Mouse (Mus musculus): ENCODE data around the gene Hoxa10.

The Hoxa10 gene

DNA sequence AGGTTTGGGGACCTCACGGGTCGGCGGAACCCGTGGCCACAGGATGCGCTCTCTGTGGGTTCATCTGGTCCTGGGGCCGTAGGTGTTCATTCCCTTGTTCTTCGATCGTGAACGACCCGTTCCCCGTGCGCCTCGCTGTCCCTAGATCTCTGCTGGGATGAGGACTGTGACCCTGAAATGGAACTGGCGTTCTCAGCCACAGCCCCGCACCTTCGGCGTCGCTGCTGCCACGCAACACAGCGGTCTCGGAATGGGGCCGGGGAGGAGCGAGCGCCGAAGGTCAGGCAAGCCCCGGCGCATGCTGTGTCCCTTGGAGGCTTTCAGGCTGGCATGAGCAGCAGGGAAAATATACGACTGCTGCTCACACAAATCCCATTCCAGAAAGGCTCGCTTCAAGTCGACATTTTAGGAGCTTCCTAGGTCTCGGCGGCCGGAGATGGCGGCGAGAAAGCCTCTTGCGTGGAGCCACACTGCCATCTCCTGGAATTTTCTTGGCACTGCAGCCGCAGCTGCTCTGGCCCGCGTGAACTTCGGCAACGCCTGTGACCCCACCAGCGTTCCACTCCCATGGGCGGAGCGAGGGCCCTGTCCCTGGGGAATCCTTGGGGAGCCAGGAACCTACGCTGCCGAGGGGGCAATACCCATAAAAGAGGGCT lies 19.2 kb downstream of the Hoxa10 start, which contains the start of gene Hoxa7:
TSS of gene Hoxa7 (minus strand) at position 518 of the 656 bp plus-strand sequence.
- ATAC-seq (ENCODE audit: insufficient number of reproducible peaks, low FRiP score, low TSS enrichment), result peak; percentile 68

DNA sequence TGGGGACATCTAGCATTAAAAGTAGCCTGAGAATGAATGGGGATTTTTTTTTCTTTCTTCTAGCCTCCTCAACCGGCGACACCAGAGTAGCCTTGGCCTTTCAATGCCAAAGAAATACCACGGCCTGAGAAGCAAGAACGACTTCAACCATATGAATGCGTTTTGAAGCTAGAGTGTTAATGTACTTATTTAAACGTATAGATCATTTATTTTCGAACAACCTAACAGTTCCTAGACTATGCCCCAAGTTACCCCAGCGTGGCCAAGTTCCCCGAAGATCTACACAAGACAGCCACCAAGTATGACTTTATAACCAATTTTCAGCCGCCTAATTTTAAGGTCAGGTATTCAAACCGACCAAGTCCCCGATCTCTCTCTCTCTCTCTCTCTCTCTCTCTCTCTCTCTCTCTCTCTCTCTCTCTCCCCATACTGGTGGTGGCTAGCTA lies 19.8 kb downstream of the Hoxa10 start:
- no peak for ATAC-seq (ENCODE audit: insufficient number of reproducible peaks, low FRiP score, low TSS enrichment)

DNA sequence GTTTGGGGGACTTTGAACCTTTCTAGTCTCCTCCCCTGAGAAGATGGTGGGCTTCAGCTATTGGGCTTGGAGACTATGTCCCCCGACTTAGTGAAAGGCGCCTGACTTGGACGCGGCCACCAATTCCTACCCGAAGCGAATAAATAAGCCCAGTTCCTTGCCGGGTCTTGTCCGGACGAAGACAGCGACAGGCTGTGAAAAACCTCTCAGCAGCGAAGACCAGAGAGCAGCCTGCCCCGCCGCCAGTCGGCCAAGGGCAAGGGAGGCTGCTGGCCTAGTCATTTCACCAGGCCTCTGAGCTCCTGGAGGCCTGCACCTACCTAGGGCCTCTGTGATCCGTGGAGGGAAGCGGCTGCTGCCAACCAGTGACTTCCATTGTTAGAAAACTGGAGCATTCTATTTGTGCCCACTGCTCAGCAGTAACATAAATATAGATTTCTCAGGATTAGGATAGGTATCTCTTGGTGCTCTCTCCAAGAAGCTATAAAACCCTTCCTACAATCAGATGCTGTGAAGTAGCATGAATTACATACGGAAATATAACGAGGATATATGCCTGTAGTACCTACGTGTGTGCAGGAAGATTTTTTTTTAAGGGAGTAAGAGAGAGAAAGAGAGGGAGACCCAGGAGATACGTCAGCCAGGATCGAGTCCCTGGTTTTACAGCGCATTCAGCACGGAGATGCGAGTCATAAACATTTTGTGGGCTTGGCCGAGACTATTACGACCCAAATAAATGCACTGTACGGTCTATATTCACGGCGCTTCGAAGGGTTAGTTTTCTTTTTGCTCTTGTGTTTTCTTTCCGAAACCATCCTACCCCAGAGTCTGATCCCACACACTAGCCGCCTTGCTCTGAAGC lies 20.4 kb downstream of the Hoxa10 start:
- no peak for ATAC-seq (ENCODE audit: insufficient number of reproducible peaks, low FRiP score, low TSS enrichment)

DNA sequence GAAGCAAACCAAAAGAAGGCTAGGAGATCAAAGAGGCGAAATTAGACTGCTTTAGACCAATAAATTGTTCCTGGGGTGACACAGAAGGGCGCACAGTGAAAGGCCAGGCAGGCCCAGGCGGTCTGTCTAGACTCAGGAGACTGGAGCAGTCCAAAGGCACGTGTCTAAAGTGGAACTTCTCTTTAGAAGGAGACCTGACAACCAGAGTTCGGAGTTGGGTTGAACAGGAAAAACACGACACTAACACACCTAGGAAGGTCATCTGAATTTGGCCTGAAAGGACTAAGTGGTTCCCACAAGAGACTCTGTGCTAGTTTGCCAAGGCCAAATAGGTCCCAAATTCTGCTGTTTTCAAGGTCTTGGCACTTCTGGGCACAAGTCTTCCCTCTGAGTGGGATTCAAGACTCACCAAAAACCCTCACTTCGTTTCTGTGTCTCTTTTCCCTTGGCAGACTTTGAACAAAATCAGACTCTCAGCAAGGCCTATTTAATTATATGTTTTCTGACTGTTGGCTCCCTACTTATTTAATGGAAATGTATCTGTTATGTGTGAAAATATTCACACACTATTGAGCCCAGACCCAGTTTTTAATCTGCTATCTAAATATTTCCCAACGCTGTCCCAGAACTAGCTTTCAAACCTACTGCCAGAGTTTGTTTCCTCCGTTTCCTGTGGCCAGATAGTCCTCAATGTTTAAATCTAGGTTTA lies 21.3 kb downstream of the Hoxa10 start:
- ATAC-seq (ENCODE audit: insufficient number of reproducible peaks, low FRiP score, low TSS enrichment), result no peak

DNA sequence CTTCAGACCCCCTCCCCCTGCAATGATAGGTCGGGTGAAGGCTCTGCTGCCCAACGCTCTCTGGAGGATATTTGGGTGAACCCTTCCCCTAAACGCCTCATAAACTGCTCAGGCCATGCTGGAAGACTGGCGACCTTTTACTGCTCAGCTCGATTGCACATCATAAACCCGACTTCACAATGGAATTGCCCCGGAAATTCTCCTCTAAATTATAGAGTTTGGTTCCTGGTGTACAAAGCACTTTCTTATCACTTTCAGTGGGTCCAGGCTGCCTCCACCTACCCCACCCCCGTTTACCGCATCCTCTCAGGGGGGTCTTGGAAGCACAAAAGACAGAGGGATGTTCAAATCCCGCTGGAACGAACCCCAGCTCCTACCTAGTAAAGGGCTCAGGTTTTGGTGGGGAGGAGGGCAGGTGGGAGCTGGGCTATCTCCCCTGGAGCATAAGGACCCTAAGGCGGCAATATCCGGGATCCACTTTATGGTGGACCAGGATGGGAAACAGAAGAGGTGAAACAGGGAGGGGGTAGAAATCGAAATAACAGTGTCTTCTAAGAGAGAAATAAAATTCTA lies 21.9 kb downstream of the Hoxa10 start:
- ATAC-seq (ENCODE audit: insufficient number of reproducible peaks, low FRiP score, low TSS enrichment), result no peak

DNA sequence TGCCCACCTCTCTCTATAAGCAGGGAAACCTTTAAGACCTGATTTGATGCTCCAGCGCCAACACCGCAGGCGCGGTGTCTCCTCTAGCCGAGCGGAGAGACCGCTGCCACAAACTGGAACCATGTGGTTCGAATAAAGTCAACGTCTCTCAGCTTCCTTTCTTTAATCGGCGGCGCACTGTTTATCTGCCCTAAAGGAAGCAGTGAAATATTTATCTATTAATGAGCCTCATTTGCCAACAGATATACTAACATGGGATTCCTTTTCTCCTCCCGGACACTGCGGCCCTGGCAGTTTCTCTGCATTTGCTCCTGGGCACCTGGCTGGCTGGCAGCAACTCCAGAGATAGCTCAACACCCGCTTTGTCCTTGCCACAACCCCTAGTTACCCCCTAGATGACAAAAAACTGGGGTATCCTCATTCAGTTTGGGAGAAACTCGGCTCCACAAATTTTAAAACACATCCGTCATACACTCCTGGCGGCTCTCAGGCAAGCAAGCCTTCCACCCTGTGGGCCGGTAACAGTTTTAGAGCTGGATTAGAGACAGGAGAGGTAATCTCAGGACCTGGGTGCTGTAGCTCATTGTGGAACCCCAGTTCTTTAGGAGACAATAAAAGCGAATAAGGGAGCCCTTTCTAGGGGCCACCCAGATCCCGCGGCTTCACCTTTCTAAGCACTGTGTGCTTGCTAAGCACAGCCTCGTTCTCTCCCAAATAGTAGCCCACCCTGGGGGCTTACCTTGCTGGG lies 22.6 kb downstream of the Hoxa10 start:
- no peak for ATAC-seq (ENCODE audit: insufficient number of reproducible peaks, low FRiP score, low TSS enrichment)

DNA sequence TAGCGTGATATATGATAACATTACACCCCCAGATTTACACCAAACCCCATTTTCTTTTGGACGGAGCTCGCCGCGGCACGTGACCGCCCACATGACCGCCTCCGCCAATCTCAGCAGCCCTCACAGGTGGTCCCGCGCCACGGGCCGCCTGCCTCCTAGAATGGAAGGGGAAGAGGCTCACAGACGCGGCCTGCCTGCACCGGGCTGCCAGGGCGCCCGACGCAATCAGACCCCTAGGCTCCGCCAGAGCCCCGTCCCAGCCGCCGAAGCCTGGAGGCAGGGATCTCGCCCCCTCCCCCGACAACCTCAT lies 23.2 kb downstream of the Hoxa10 start:
- ATAC-seq (ENCODE audit: insufficient number of reproducible peaks, low FRiP score, low TSS enrichment), result no peak

DNA sequence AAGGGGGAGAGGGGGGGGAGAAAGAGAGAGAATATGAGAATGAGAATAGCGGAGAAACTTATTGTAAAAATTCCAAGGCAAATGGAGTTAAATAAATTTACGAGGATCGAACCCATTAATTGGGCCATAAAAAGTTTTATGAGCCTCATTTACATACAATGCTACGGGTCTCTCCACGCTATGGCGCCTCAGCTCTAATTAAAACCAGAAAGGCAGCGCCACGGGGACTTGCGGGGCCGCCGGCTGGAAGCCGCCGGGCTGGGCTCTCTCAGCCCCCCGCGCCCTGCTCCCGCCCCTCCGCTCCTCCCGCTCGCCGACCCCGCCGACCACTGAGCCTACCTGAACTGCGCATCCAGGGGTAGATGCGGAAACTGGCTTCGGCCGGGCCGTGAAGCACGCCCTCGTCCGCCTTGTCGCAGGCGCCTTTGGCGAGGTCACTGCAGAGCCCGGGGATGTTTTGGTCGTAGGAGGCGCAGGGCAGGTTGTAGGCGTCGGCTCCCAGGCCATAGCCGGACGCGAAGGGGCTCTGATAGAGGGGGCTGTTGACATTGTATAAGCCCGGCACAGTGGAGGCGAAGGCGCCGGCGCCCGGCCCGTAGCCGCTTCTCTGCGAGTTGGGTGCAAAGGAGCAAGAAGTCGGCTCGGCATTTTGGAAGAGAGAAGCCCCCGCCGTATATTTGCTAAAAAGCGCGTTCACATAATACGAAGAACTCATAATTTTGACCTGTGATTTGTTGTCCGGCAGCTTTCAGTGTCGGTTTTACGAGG lies 23.8 kb downstream of the Hoxa10 start:
- no peak for ATAC-seq (ENCODE audit: insufficient number of reproducible peaks, low FRiP score, low TSS enrichment)

DNA sequence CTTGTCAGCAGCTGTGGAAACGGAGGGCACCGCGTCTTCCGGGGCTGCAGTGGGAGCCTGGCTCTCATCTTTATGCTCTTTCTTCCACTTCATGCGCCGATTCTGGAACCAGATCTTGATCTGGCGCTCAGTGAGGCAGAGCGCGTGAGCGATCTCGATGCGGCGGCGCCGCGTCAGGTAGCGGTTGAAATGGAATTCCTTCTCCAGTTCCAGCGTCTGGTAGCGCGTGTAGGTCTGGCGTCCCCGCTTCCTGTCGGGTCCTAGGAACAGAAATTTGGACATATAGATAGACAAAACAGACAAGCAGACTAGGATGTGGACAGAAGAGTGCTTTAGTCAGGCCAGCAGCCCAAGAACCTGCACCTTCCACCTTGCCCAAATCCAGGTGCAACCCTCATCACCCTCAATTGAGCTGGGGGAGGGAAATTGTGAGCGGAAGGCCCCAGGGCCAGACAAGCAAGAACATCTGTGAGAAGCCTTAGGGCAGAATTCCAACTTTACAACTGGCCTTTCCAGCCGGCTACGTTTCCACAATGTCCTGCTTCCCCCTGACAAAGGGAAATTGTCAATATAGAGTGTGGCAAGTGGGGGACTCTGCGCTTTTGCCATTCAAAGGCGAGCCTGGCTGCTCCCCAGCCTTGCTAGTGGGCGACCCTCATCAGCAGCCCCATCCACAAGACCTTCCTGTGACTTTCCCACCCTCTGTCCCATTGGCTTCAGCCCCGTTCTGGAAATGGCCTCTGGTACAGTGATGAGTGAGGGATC lies 24.7 kb downstream of the Hoxa10 start:
- ATAC-seq (ENCODE audit: insufficient number of reproducible peaks, low FRiP score, low TSS enrichment), result no peak

DNA sequence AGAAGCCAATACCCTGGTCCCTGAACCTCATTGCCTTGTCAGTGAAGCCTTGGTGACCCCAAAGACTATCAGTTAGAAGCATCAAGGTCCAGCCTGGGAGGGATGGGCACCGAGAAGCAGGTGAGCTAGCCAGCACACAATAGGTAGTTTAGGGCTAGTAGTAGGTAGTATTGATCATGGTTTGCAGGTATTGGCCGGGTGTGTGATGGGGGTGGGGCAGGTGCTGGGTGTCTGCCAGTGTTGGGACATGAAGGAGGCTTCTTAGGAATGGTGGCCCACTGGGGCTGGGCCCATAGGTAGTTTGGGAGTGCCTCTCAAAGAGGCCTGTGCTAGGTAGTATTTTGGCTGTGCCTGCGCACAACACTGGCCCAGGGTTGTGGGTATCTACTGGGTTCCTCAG lies 25.6 kb downstream of the Hoxa10 start:
- ATAC-seq (ENCODE audit: insufficient number of reproducible peaks, low FRiP score, low TSS enrichment), result no peak

DNA sequence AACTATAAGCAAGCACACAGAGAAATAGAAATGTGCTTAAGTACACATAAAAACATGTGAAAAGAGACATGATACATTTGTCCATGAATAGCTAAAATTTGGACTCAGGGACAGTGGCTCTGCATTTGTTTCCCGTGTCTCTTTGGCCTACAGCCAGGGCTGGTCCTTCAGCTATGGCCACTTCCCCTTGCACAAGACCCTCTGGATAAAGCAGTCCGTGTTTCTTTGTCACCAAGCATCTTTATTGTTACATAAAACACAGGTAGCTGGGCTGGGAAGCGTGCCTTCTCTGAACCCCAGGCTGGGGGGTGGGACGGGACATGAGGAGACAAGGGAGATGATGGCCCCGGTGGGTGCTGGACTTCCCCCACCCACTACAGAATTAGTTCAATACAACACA lies 26.4 kb downstream of the Hoxa10 start:
- ATAC-seq (ENCODE audit: insufficient number of reproducible peaks, low FRiP score, low TSS enrichment), result no peak

DNA sequence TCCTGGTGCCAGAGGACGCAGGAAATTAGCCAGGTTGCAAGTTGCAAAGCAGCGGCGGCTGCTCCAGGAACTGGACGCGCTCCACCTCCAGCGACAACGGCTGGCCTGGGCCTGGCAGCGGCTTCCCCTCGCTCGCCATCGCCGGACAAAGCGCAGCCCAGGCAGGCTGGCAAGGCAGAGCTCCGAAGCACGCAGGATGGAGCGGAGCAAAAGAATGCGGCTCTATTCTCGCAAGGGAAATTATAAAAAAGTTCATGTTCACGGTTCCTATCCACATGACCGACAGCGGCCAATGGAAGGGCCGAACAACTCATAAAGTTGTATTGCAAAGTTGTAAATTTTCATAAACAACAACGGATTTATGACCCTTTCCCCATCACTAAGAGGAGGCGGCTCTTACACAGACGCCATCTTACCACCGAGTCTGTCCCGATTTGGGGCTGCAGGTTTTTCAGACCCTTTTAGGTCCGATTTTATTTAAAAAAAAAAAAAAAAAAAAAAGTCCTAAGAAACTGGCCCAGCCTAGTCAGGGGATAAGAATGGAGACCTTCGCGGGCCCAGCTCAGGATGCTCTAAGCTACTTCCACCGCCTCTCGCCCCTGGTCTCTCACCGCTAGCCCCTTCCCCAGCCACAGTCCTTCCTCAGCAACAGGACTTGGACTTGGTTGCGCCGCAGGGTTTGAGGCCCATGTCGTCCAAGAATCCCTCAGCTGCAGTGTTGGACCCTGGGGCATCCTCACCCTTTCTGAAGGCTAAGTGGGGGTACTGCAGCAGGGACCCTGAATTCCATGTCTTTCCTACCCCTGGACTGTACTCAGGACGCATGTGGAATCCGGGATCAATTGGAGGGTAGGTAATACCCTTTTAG lies 27.3 kb downstream of the Hoxa10 start, which contains the start of the genes Hoxa3 and Gm28308:
TSS of gene Hoxa3 (minus strand) at position 218 of the 868 bp plus-strand sequence.
TSS of gene Gm28308 (minus strand) at position 221 of the 868 bp plus-strand sequence.
- no peak for ATAC-seq (ENCODE audit: insufficient number of reproducible peaks, low FRiP score, low TSS enrichment)

DNA sequence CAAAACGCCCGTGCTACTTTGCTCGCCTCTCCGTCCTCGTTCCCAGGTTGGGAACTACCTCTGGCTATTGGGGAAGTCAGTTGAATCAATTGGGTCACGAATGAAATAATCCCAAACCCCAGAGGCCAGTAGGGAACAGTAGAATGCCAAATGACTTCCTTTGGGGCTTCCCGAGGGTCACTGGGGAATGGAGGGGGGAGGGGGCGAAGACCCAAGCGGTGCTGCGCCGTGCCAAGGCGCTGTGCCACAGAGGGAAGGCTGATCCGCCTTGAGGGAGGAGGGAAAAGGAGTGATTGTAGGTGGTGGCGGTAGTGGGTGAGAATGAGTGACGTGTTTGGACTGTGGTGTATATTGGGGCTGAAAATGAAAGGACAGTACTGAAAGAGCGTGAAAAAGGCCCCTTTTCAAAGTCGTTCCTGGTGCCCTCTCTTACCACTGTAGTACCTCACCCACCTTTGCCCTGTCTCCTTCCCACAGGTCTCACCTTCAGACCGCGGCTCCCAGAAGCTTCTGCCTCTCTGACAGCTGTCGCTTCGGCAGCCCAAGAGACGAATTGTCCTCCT lies 28.0 kb downstream of the Hoxa10 start:
- no peak for ATAC-seq (ENCODE audit: insufficient number of reproducible peaks, low FRiP score, low TSS enrichment)

DNA sequence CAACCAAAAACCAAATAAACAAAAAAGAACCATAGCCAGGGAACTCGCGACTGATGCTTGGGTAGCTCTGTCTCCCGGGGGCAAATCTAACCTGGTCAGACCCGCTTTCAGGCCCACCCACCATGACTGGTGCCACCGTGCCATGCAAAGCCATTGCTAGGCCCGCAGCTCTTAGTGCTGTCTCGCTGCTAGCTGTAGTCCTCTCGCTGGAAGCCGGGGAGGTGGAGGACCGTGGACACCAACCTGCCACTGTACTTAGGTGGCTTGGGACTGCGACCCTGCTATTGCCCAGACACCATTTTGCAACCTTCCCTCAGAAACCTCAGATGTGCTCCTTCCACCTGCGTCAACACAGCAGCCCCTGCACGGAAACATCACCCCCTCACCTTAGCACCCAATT lies 28.7 kb downstream of the Hoxa10 start:
- no peak for ATAC-seq (ENCODE audit: insufficient number of reproducible peaks, low FRiP score, low TSS enrichment)

DNA sequence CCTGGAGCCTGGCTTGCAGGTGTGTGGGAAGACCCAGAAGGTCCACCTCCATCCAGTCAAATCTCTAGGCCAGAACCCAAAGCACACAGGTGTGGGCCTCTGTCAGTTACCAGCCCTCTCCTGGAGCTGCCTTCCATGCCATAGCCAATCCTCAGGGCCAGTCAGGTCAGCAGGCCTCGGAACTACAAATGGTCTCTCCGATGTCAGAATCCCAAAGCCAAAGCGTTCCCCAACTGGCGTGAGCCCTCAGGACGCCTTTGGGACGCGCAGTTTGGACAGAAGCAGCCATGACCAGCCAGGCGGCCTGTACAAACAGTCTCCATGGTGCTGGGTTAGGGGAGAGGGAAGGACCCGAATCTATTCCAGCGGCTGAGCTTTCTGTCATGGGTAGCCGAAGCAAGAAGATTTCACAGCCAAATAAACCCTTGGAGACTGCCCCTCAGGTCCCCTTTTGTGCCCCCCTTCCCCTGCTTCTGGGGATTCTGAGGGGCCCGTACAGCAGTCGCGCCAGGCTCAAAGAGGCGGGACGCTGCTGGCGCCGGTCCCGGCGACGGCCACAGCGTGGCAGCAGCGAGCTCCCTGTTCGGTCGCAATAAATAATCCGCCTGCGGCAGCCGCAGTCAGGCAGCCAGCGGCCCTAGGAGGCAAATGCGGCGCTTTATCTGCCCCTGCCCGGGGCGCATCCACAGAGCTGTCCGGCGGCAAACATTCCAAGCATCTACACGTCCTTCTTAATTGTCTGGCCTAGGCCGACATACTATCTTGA lies 29.3 kb downstream of the Hoxa10 start:
- no peak for ATAC-seq (ENCODE audit: insufficient number of reproducible peaks, low FRiP score, low TSS enrichment)

DNA sequence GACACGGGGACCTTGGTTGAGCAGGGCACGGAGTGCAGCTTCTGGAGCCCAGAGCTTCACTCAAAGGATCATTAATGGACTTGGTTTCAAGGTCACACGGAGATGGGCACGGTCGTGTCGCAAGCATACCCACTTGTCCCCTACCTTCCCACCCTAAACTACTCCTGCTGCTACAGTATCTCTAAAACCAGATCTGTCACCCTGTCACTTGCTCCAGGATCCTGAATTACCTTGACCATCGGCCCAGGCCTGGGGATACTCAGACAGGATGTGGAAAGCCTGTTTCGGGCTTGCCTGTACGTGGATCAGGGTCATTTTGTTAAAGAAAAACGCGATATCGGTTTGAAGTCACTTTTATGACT lies 31.0 kb downstream of the Hoxa10 start:
- no peak for ATAC-seq (ENCODE audit: insufficient number of reproducible peaks, low FRiP score, low TSS enrichment)
